Mouse (Mus musculus) pancreas, adult 10 weeks (tissue): ENCODE results near the gene Gm38100. TPM values are rescaled to one million over a fixed set of nuclear protein-coding genes. Genes with fewer than 3 reads are reported as not detected.

Experiments
- polyA plus RNA-seq: library from polyadenylated mRNA; stranded (reverse); fragments of 350-450 nt; fragmentation: Illumina TruSeq; extraction: RNeasy Lipid Tissue Mini Kit (QIAGEN cat#74804); gene quantifications from one replicate; pipeline ENCODE4 v1.2.3, GENCODE M21; 2015; ENCODE audit warnings: low read depth, low replicate concordance; ENCODE audit not compliant: insufficient read depth

Gm38100 gene
- not detected for polyA plus RNA-seq

DNA sequence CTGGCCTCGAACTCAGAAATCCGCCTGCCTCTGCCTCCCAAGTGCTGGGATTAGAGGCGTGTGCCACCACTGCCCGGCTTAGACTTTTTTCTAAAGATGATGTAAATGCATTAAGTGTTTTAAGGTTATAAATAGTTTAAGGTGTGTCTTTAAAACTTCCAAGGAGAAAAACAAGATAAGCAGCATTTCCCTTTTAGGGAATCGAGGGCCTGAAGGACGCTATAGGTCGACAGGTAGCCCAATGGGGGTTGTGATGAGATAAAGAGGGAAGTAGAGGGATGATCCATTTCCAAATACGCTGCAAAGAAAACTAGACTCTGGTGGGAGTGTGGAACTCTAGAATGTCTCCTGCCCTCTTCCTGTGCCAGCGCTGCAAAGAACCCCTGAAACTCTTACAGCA, at the start of gene Gm38100:
Gene Gm38100 (plus strand): TSS at position 301 of the 400 bp plus-strand sequence.

GRCm38 (mm10) chr1:175880453-175881296, 39.5 kb upstream of the Gm38100 start, which contains the start of gene Exo1:
Gene Exo1, plus strand, starts transcription at chr1:175880581.

Other genes with a start within 250 kb of the Gm38100 start
- gene Opn3, start 227.6 kb upstream of the Gm38100 start, polyA plus RNA-seq, result 0.74 TPM
- 1.4 TPM for gene Chml, start 227.4 kb upstream of the Gm38100 start, polyA plus RNA-seq
- not detected for gene Wdr64, start 221.7 kb upstream of the Gm38100 start, polyA plus RNA-seq
- gene Exo1, start 39.7 kb upstream of the Gm38100 start, polyA plus RNA-seq, result not detected
- not detected for gene Rbm8a2, start 58.8 kb downstream of the Gm38100 start, polyA plus RNA-seq